In the genomic region with DNA sequence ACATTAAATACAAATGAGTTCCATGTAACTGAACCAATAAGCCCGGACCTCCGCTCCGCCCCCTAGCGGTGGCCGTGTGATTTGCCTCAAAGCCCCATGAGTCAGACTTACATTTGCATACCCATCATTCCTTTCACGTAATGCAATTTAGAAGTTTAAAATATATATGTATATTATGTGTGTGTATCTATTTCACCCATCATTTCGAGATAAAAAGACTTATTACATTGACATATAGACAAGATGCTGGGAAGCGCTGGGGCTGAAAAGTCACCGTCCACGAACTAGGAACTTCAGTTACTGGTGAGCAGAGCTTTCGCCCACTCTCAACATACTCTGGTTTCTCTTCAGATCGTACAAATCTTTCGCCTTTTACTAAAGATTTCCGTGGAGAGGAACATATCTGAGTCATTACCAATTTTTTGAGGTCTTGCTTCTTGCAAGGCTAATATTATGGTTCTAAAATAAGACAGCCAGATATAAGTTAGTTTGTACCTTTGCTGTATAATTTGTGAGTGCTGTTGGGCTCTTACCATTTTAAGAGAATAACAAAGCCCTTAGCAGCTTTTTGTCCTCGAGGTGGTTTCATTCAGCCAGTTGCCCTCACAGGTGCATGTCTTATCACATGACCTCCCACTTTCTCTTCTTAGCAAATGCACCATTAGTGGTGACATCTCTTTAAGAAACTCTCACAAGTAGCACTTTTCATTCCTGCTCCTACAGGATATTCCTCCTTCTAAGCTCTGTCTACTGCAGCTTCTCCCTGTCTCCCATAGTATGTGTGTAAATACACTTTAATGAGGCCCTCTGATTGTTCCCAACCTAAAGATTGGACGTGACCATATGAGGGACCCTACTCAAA, we compare ENCODE assay signal across 7 mouse cellular contexts. TPM values are rescaled to one million over a fixed set of nuclear protein-coding genes. Genes with fewer than 3 reads are reported as not detected.
DNase-seq lines count a peak whose midpoint lies in the region; ATAC-seq and TF ChIP-seq lines count a peak whose summit lies in the region.

No protein-coding gene starts in this region.

- peak; percentile 74 for TF ChIP-seq CTCF in stomach, postnatal 0 days (IDR thresholded peaks at IDR 0.05; ENCODE audit: low read depth)

- intact Hi-C loops in left cerebral cortex, postnatal 14 days (cut with DNase I): no loop called here

- TF ChIP-seq EP300 in stomach, postnatal 0 days (optimal IDR thresholded peaks at IDR 0.05): no peak

- H3K9me3 ChIP-seq in intestine, embryonic 14.5 days (ENCODE audit: control insufficient read depth, low read length): no peaks in the 10 kb centered on the region
- no peaks in the 10 kb centered on the region for H3K9me3 ChIP-seq in stomach, postnatal 0 days (ENCODE audit: control insufficient read depth, low read length)

- no peak overlapping the region for H3K27ac ChIP-seq in intestine, embryonic 14.5 days (ENCODE audit: low read depth)
- H3K27ac ChIP-seq in stomach, postnatal 0 days (replicated peaks): no peak overlapping the region

- no peaks in the 10 kb centered on the region for H3K27me3 ChIP-seq in intestine, embryonic 14.5 days (replicated peaks; ENCODE audit: control insufficient read depth, insufficient read depth, low read length)
- H3K27me3 ChIP-seq in stomach, postnatal 0 days (ENCODE audit: control insufficient read depth, insufficient read depth, low read length): no peaks in the 10 kb centered on the region

- no peak overlapping the region for H3K4me2 ChIP-seq in intestine, embryonic 14.5 days (ENCODE audit: low read length)
- H3K4me2 ChIP-seq in stomach, postnatal 0 days (replicated peaks; ENCODE audit: low read depth): no peak overlapping the region

- no peaks in the 10 kb centered on the region for H3K4me1 ChIP-seq in intestine, embryonic 14.5 days (replicated peaks; ENCODE audit: control insufficient read depth, insufficient read depth, low read length)
- no peaks in the 10 kb centered on the region for H3K4me1 ChIP-seq in stomach, postnatal 0 days (replicated peaks; ENCODE audit: control insufficient read depth, insufficient read depth)

- DNase-seq in left cerebral cortex, postnatal 14 days (ENCODE audit: low spot score in 2 of 2): peak; percentile 36 to 58
- no peak for DNase-seq in left cerebral cortex, adult 8-10 months (ENCODE audit: low spot score in 2 of 2)
- DNase-seq in MN1 (ENCODE audit: low spot score): peak; percentile 70
- peak; percentile 39 for DNase-seq in brain, adult 2 months (ENCODE audit: low read depth, low spot score)
- DNase-seq in intestine, embryonic 14.5 days (ENCODE audit: low spot score): peak; percentile 75
- peak; percentile 60 for DNase-seq in lung, postnatal 14 days
- DNase-seq in stomach, postnatal 0 days (ENCODE audit: low spot score): peak; percentile 66

- no peaks in the 10 kb centered on the region for H3K36me3 ChIP-seq in intestine, embryonic 14.5 days (ENCODE audit: control insufficient read depth, insufficient read depth, low read length)
- H3K36me3 ChIP-seq in stomach, postnatal 0 days (ENCODE audit: control insufficient read depth, insufficient read depth, low read length): no peaks in the 10 kb centered on the region

- H3K4me3 ChIP-seq in intestine, embryonic 14.5 days (ENCODE audit: low read depth, low read length): no peak overlapping the region
- H3K4me3 ChIP-seq in stomach, postnatal 0 days (ENCODE audit: low read depth, low read length): no peak overlapping the region

- no peak for ATAC-seq in intestine, embryonic 14.5 days (replicated peaks; ENCODE audit: low FRiP score, low TSS enrichment, low read depth)
- peak; percentile 43 for ATAC-seq in stomach, postnatal 0 days (ENCODE audit: low FRiP score, low TSS enrichment)

- H3K9ac ChIP-seq in intestine, embryonic 14.5 days (ENCODE audit: low read length): no peak overlapping the region
- no peak overlapping the region for H3K9ac ChIP-seq in stomach, postnatal 0 days (ENCODE audit: low read length)

- 19% methylated on average over 16 of the region's 16 CpGs for WGBS in intestine, embryonic 14.5 days
- 19% methylated on average over 16 of the region's 16 CpGs for WGBS in stomach, postnatal 0 days

RNA-seq across cellular contexts. Expression of a gene that starts 25.6 kb away (rescaled TPM):
- 1 to 10 TPM; 1.2 to 1.8 TPM for total RNA-seq in left cerebral cortex, postnatal 14 days (2021)
- total RNA-seq in left cerebral cortex, adult 8-10 months (2022): 1 to 10 TPM; 2.2 to 2.6 (median 2.5) TPM
- 14.1 and 15.0 TPM in 2 replicates for polyA plus RNA-seq in intestine, embryonic 14.5 days (2014; fragmentation: Nextera tagmentation; extraction: Ambion mirVana)
- 3.1 and 3.6 TPM in 2 replicates for polyA plus RNA-seq in stomach, postnatal 0 days (2015; fragmentation: Nextera tagmentation; extraction: Ambion mirVana)

Comparison
In these comparisons a context has a peak if more than half of its experiments do, and no peak if none do; other contexts are left out.
1. DNase-seq: peak in left cerebral cortex, postnatal 14 days (2 of 2), MN1 (single experiment), brain, adult 2 months (single experiment), intestine, embryonic 14.5 days (single experiment), lung, postnatal 14 days (single experiment) and stomach, postnatal 0 days (single experiment); none in left cerebral cortex, adult 8-10 months (0 of 2).